Mouse (Mus musculus): ENCODE results near the gene Sgca. TPM values are rescaled to one million over a fixed set of nuclear protein-coding genes. Genes with fewer than 3 reads are reported as not detected.

Sgca gene
- polyA plus RNA-seq, 1 experiment, result 6.9 TPM

GRCm38 (mm10) chr11:95007418-95007817 is 31.3 kb upstream of the Sgca start:
- Histone ChIP-seq H3K27ac (replicated peaks; ENCODE audit: low read depth, low read length) (no peak overlapping the region), H3K4me1 (ENCODE audit: control insufficient read depth, insufficient read depth, insufficient read length, low read length) (peaks cover 13% of the 10 kb centered on the region; the same call in 1 of the 2 replicates)

GRCm38 (mm10) chr11:95006525-95007219 is 30.5 kb upstream of the Sgca start:
- H3K4me1 ChIP-seq (ENCODE audit: control insufficient read depth, insufficient read depth, insufficient read length, low read length), result peaks cover 13% of the 10 kb centered on the region; the same call in 1 of the 2 replicates
- H3K27ac ChIP-seq (replicated peaks; ENCODE audit: low read depth, low read length), result no peak overlapping the region
- H3K4me3 ChIP-seq (ENCODE audit: insufficient read depth, low read depth, low read length), result peak overlapping the region; percentile 49

More at GRCm38 (mm10) chr11:95007418-95007817, 31.3 kb upstream of the Sgca start:
- H3K4me3 ChIP-seq (ENCODE audit: insufficient read depth, low read depth, low read length), result no peak overlapping the region

DNA sequence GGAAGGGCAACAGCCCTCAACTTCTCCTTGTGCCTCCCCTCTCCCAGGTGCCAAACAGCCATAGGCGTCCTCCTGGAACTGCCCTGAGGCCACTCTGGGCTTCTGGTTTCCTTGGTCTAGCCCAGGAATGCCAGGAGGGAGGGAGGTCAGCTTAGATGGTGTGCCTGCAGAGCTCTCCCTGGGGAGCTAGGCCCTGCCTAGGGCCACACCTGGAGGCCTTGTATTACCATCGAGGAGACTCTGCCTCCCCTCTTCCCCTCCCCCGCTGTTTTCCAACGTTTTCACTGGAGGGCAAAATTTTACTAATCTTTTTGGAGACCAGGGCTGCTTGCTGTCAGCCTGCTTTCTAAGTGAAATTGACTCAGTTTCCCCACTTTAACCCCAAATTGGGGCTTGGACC is 29.9 kb upstream of the Sgca start:
- Histone ChIP-seq H3K27ac (replicated peaks; ENCODE audit: low read depth, low read length) (no peak overlapping the region), H3K4me1 (ENCODE audit: control insufficient read depth, insufficient read depth, insufficient read length, low read length) (peaks cover 13% of the 10 kb centered on the region; the same call in 1 of the 2 replicates), H3K4me3 (ENCODE audit: insufficient read depth, low read depth, low read length) (peak overlapping the region; percentile 17; the same call in 1 of the 2 replicates)

GRCm38 (mm10) chr11:95004937-95005198 is 28.7 kb upstream of the Sgca start:
- no peak overlapping the region for H3K27ac ChIP-seq (replicated peaks; ENCODE audit: low read depth, low read length)
- no peak overlapping the region for H3K4me3 ChIP-seq (ENCODE audit: insufficient read depth, low read depth, low read length)
- H3K4me1 ChIP-seq (ENCODE audit: control insufficient read depth, insufficient read depth, insufficient read length, low read length), result peaks cover 24% of the 10 kb centered on the region

- no peak overlapping the region for H3K4me3 ChIP-seq (ENCODE audit: insufficient read depth, low read depth, low read length)
- peaks cover 24% of the 10 kb centered on the region for H3K4me1 ChIP-seq (ENCODE audit: control insufficient read depth, insufficient read depth, insufficient read length, low read length)
- no peak overlapping the region for H3K27ac ChIP-seq (replicated peaks; ENCODE audit: low read depth, low read length)
Measured at GRCm38 (mm10) chr11:95004136-95004936, 28.2 kb upstream of the Sgca start.

DNA sequence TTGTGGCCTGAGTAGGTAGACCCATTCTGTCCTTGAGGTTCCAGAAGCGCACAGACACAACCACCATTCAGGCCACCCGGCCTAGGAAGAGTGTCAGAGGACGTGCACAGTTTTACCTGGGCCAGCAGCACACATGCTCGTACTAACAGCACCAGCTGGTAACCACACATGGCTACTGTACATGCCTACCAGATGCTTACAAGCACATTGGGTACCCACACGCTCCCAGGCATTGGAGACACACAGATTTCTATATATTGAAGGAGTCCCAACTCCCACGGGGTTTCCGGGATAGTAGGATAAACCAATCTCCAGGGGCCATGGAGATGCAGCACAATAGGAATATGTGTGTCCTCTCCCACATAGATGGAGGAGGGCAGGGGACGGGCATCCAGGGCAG is 26.6 kb upstream of the Sgca start:
- H3K4me3 ChIP-seq (ENCODE audit: insufficient read depth, low read depth, low read length), result no peak overlapping the region
- H3K4me1 ChIP-seq (ENCODE audit: control insufficient read depth, insufficient read depth, insufficient read length, low read length), result peaks cover 23% of the 10 kb centered on the region
- H3K27ac ChIP-seq (replicated peaks; ENCODE audit: low read depth, low read length), result no peak overlapping the region

DNA sequence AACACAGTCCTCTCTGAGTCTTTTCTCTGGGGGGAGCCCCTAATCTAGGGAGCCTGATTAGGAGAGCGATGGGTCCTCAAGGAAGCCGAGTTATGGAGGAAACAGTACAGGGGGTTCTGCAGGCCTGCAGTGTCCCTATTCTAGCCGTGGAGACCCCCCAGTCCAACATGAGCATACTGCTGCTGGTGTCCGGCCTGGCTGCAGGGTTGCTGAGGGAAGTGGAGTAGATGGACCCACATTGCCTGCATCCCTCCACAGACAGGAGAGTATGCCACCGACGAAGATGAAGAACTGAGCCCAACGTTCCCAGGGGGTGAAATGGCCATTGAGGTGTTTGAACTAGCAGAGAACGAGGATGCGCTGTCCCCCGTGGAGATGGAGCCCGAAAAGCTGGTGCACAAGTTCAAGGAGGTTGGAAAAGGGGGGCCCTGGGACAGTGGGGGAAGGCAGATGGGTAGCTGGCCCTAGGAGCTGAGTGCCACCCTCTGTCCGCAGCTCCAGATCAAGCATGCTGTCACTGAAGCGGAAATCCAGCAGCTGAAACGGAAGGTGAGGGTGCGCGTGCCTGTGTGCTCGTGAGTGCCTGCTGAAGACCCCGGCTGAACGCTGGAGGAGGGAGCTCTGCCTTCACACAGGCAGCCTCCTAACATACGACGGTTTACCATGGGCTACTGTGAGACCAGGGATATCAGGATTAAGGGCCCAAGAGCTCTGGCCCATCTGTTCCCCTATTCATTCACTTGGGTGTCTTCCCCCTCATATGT is 25.6 kb upstream of the Sgca start:
- H3K4me3 ChIP-seq (ENCODE audit: insufficient read depth, low read depth, low read length), result no peak overlapping the region
- no peak overlapping the region for H3K27ac ChIP-seq (replicated peaks; ENCODE audit: low read depth, low read length)
- peaks cover 28% of the 10 kb centered on the region for H3K4me1 ChIP-seq (ENCODE audit: control insufficient read depth, insufficient read depth, insufficient read length, low read length)

DNA sequence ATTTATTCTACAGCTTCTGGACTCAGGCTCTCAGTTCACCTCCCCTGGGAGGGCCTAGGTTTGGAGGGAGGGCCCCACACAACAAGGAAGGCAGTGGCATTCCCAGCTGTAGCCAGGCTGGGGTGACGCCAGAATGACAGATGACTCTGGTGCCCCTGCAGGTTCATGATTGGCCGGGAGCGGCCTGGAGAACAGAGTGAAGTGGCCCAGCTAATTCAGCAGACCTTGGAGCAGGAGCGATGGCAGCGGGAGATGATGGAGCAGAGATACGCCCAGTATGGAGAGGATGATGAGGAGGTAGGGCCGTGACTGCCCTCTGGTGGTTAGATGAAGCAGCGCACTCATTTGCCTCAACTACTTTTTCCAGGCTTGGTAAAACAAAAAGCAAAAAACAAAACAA is 24.9 kb upstream of the Sgca start:
- Histone ChIP-seq H3K4me3 (ENCODE audit: insufficient read depth, low read depth, low read length) (no peak overlapping the region), H3K27ac (replicated peaks; ENCODE audit: low read depth, low read length) (peak overlapping the region; percentile 73), H3K4me1 (ENCODE audit: control insufficient read depth, insufficient read depth, insufficient read length, low read length) (peaks cover 32% of the 10 kb centered on the region)

- H3K4me3 ChIP-seq (ENCODE audit: insufficient read depth, low read depth, low read length), result no peak overlapping the region
- H3K27ac ChIP-seq (replicated peaks; ENCODE audit: low read depth, low read length), result peak overlapping the region; percentile 73
- peaks cover 36% of the 10 kb centered on the region for H3K4me1 ChIP-seq (ENCODE audit: control insufficient read depth, insufficient read depth, insufficient read length, low read length)
Measured at GRCm38 (mm10) chr11:95000548-95000947, 24.4 kb upstream of the Sgca start.

GRCm38 (mm10) chr11:95000128-95000527 is 24.0 kb upstream of the Sgca start:
- Histone ChIP-seq H3K27ac (replicated peaks; ENCODE audit: low read depth, low read length) (peak overlapping the region; percentile 53), H3K4me1 (ENCODE audit: control insufficient read depth, insufficient read depth, insufficient read length, low read length) (peaks cover 39% of the 10 kb centered on the region), H3K4me3 (ENCODE audit: insufficient read depth, low read depth, low read length) (no peak overlapping the region)

DNA sequence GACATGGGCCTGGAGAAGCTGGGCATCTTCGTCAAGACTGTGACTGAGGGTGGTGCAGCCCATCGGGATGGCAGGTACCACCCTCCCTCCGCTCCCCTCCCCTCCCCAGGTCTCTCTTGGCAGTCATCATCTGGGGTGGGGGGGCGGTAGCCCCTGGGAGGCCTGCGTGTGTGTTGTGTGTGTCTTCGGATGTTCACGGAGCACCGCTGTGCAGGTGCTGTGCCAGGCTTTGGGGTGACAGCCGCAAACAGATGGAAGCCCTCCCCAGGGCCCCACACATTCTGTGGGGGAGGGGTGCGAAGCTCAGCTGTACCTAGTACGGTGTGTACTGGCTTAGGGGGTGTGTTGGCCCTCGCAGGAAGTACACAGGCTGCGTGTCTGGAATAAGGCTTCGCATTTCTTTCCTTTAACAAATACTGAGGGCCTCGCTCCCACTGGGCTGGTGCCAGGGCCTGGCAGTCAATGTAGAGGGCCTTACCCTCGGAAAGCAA is 22.0 kb upstream of the Sgca start:
- no peak overlapping the region for H3K4me3 ChIP-seq (ENCODE audit: insufficient read depth, low read depth, low read length)
- peaks cover 46% of the 10 kb centered on the region for H3K4me1 ChIP-seq (ENCODE audit: control insufficient read depth, insufficient read depth, insufficient read length, low read length)
- peak overlapping the region; percentile 47; the same call in 1 of the 2 replicates for H3K27ac ChIP-seq (replicated peaks; ENCODE audit: low read depth, low read length)

DNA sequence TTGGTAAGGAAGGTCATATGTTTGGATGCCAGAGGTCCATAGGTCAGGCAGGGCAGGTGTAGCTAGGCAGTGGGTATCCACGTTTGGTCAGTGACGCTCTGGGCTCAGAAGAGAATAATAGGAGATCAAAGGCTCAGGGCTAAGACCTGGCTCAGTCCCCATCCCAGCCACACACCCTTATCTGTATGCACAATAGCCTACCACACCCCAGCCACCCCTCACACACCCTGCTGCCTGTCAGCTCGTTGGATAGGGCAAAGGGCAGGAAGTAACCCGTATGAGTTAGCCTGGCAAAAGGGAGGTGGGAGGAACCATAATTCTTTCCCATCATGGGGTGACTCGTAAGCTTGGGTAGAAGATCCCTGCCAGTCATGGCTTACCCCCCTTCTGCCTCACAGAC is 21.5 kb upstream of the Sgca start:
- H3K4me1 ChIP-seq (ENCODE audit: control insufficient read depth, insufficient read depth, insufficient read length, low read length), result peaks cover 46% of the 10 kb centered on the region
- H3K27ac ChIP-seq (replicated peaks; ENCODE audit: low read depth, low read length), result peak overlapping the region; percentile 47; the same call in 1 of the 2 replicates
- H3K4me3 ChIP-seq (ENCODE audit: insufficient read depth, low read depth, low read length), result 0 out of 2 replicates have a peak overlapping the region, but pooled peaks have one; percentile 3

- Histone ChIP-seq H3K4me3 (ENCODE audit: insufficient read depth, low read depth, low read length) (no peak overlapping the region), H3K4me1 (ENCODE audit: control insufficient read depth, insufficient read depth, insufficient read length, low read length) (peaks cover 46% of the 10 kb centered on the region), H3K27ac (replicated peaks; ENCODE audit: low read depth, low read length) (no peak overlapping the region)
Measured at GRCm38 (mm10) chr11:94996984-94997383, 20.9 kb upstream of the Sgca start.

GRCm38 (mm10) chr11:94996101-94996500 is 20.0 kb upstream of the Sgca start:
- Histone ChIP-seq H3K27ac (replicated peaks; ENCODE audit: low read depth, low read length) (peak overlapping the region; percentile 24; the same call in 1 of the 2 replicates), H3K4me3 (ENCODE audit: insufficient read depth, low read depth, low read length) (no peak overlapping the region), H3K4me1 (ENCODE audit: control insufficient read depth, insufficient read depth, insufficient read length, low read length) (peaks cover 46% of the 10 kb centered on the region)
